Mouse (Mus musculus) ES-E14 (cell line): Measurements from ENCODE around the gene Hist1h2ai.

Experiments used
- CHD2 ChIP-seq: IDR thresholded peaks from 2 replicates; pipeline ENCODE4 v1.6.1; 2014; ENCODE audit warnings: mild to moderate bottlenecking, low read depth, low read length, inconsistent platforms
- MAFK ChIP-seq: IDR thresholded peaks from 2 replicates; pipeline ENCODE4 v1.6.1; 2014; ENCODE audit warnings: mild to moderate bottlenecking, low read depth, low read length, inconsistent platforms; ENCODE audit not compliant: insufficient read depth

DNA sequence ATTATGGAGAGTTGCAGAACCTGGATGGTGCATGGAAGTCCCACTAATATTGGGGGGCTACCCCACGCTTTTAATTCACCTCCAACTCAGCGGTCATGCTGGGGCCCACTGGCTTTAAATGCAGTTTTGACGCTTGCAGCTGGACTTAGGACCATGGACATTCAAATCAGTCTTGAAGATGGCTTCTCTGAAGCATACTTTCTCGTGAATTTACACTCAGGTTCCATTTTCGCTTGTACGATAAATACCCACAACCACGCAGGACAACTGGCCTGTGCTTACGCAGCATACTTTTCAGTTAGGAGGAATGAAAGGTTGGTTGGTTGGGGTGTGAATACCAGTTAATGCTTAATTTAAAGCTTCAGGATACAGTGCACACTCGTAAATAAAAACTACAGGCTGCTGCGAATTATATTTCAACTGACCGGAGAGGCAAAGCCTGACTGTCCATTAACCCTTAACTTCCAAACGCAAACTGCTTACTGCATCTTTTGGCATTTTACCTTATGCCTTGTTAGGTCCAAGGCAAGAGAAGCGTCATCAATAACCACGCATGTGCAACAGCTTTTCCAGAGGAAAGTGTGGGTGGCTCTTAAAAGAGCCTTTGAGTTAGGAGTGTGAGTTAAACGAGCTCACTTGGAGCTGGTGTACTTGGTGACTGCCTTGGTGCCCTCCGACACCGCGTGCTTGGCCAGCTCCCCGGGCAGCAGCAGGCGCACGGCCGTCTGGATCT lies 925 bp upstream of the Hist1h2ai start:
- no peak for TF ChIP-seq CHD2
- no peak for TF ChIP-seq MAFK
